Mouse (Mus musculus) bone marrow, adult 2 months (tissue): ENCODE measurements around the gene Rad51c.

Experiments
- CTCF ChIP-seq: fragments of 200-500 bp; IDR thresholded peaks from 2 replicates; pipeline ENCODE4 v1.5.1; 2011; ENCODE audit warnings: low read length, control low read depth; ENCODE audit not compliant: control insufficient read depth, insufficient read depth
- POLR2A ChIP-seq: fragments of 200-500 bp; IDR thresholded peaks from 2 replicates; pipeline ENCODE4 v1.6.1; 2011; ENCODE audit warnings: low read depth, mild to moderate bottlenecking, control low read depth, low read length, borderline replicate concordance; ENCODE audit not compliant: control insufficient read depth

DNA sequence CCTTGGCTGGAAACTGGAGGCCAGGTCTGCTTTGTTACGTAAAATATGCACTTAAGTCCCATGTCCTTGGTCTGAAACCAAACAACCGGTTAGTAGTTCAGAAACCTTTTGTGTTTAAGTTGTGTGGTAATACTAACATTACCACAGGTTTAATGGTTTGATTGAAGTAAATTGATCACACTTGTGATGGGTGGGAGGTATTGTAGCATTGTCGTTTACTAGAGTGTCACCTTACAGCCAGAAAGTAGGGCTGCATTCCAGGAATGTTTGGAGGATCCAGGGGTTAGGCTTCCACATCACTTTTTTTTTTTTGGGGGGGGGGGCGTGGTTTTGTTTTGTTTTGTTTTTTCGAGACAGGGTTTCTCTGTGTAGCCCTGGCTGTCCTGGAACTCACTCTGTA is 11.4 kb upstream of the Rad51c start:
- TF ChIP-seq CTCF (no peak), POLR2A (no peak)
